8 mouse cellular contexts compared by ENCODE assay signal in the genomic region with DNA sequence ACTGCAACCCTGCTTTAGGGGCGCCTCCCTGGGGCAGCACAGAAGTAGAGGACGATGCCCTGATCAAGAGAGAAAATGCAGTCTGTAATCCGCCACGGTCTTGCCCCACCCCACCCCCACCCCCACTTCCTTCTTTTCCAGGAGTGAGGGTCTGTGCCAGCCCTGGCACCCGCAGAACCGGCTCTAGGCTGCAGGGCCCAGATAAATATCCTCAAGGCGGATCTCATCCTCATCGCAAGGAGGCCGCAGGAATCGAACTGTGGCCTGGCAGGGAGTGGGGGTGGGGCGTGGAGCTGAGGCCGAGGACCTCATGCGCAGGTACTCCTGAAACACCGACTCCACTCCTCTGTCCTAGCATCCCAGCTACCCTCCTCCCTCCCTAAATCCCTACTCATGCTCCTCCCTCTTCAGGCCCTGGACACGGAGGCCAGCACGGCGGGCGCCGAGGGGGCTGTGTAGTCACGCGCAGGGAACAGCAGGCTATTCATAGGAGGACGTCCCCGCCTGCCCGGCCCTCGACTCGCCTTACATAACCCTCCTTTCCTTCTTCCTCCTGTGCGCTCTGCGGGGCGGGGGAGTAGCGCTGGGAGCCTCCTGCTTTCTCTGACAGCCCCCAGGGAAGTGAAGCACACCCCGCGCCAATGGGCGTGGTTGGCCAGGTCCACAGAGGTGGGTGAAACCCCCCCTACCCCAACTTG. TPM values are rescaled to one million over a fixed set of nuclear protein-coding genes. Genes with fewer than 3 reads are reported as not detected.
DNase-seq lines count a peak whose midpoint lies in the region; ATAC-seq lines count a peak whose summit lies in the region.

No protein-coding gene starts in this region.

- peak overlapping the region; percentile 20 for H3K4me3 ChIP-seq in hindbrain, embryonic 16.5 days (ENCODE audit: low read length)

- no peaks in the 10 kb centered on the region for H3K9me3 ChIP-seq in hindbrain, embryonic 16.5 days (ENCODE audit: control insufficient read depth, low read length)

- peak overlapping the region; percentile 42 for H3K9ac ChIP-seq in hindbrain, embryonic 16.5 days (ENCODE audit: low read depth, low read length)

- WGBS in hindbrain, embryonic 16.5 days, result 4% methylated on average over 30 of the region's 33 CpGs

- DNase-seq in adrenal gland, adult 8-10 months, result peak; percentile 88
- DNase-seq in embryo, embryonic 10 days (ENCODE audit: low spot score), result peak; percentile 85
- DNase-seq in gastrocnemius, postnatal 10 days, result peak; percentile 83
- peak; percentile 75 to 95 for DNase-seq in left cerebral cortex, adult 8-10 months (ENCODE audit: low spot score in 2 of 2)
- peak; percentile 96 for DNase-seq in lung, postnatal 36 days
- DNase-seq in retina, postnatal 1 day, result peak; percentile 83

- H3K36me3 ChIP-seq in hindbrain, embryonic 16.5 days (ENCODE audit: control insufficient read depth, insufficient read depth, low read length), result no peaks in the 10 kb centered on the region

- peaks cover 16% of the 10 kb centered on the region for H3K4me1 ChIP-seq in hindbrain, embryonic 16.5 days (ENCODE audit: control insufficient read depth, insufficient read depth, low read depth, low read length)

- peak overlapping the region; percentile 51 for H3K4me2 ChIP-seq in hindbrain, embryonic 16.5 days (ENCODE audit: low read length)

- ATAC-seq in hindbrain, embryonic 16.5 days, result peak; percentile 67
- no peak for ATAC-seq in inflammation-experienced regulatory T-cells, adult 6 months

- H3K27me3 ChIP-seq in hindbrain, embryonic 16.5 days (replicated peaks; ENCODE audit: control insufficient read depth, insufficient read depth, low read length), result peaks cover 2% of the 10 kb centered on the region; the same call in 1 of the 2 replicates

- H3K27ac ChIP-seq in hindbrain, embryonic 16.5 days (ENCODE audit: low read depth, low read length), result no peak overlapping the region

RNA-seq across cellular contexts. Expression of a gene that starts 22.3 kb away (rescaled TPM):
- total RNA-seq in adrenal gland, adult 8-10 months (2022), result 10 to 100 TPM; 63.9 to 97.0 (median 69.1) TPM
- 10 to 100 TPM; 38.1 to 80.4 TPM for total RNA-seq in gastrocnemius, postnatal 10 days (2021)
- 15.7 and 18.4 TPM in 2 replicates for polyA plus RNA-seq in hindbrain, embryonic 16.5 days (2015; fragmentation: Nextera tagmentation; extraction: Ambion mirVana)
- 10 to 100 TPM; 26.6 to 40.2 (median 33.5) TPM for total RNA-seq in left cerebral cortex, adult 8-10 months (2022)
- polyA plus RNA-seq in inflammation-experienced regulatory T-cells, adult 6 months (2017; shearing (Covaris generic)), result 10 to 100 TPM; 29.7 to 45.8 (median 34.0) TPM

RNA-seq across cellular contexts. Expression of a gene that starts 34.1 kb away (rescaled TPM):
- 100 to 1,000 TPM in 3 of 4 experiments, 10 to 100 TPM in 1; 93.1 to 190 (median 160) TPM for total RNA-seq in adrenal gland, adult 8-10 months (2022)
- total RNA-seq in gastrocnemius, postnatal 10 days (2021), result 100 to 1,000 TPM; 127 to 130 TPM
- polyA plus RNA-seq in hindbrain, embryonic 16.5 days (2015; fragmentation: Nextera tagmentation; extraction: Ambion mirVana), result 22.9 and 23.1 TPM in 2 replicates
- 100 to 1,000 TPM; 255 to 311 (median 291) TPM for total RNA-seq in left cerebral cortex, adult 8-10 months (2022)
- polyA plus RNA-seq in inflammation-experienced regulatory T-cells, adult 6 months (2017; shearing (Covaris generic)), result 10 to 100 TPM in 1 of 3 experiments, 1 to 10 TPM in 2; 2.3 to 14.0 (median 8.8) TPM

RNA-seq across cellular contexts. Expression of a gene that starts 35.4 kb away (rescaled TPM):
- 10 to 100 TPM; 44.2 to 61.3 (median 51.4) TPM for total RNA-seq in adrenal gland, adult 8-10 months (2022)
- total RNA-seq in gastrocnemius, postnatal 10 days (2021), result 10 to 100 TPM; 37.4 to 39.6 TPM
- polyA plus RNA-seq in hindbrain, embryonic 16.5 days (2015; fragmentation: Nextera tagmentation; extraction: Ambion mirVana), result 118 and 122 TPM in 2 replicates
- total RNA-seq in left cerebral cortex, adult 8-10 months (2022), result 10 to 100 TPM; 38.1 to 43.5 (median 38.2) TPM
- 100 to 1,000 TPM in 1 of 3 experiments, 10 to 100 TPM in 2; 79.6 to 117 (median 95.2) TPM for polyA plus RNA-seq in inflammation-experienced regulatory T-cells, adult 6 months (2017; shearing (Covaris generic))

RNA-seq across cellular contexts. Expression of a gene that starts 35.8 kb away (rescaled TPM):
- total RNA-seq in adrenal gland, adult 8-10 months (2022), result 100 to 1,000 TPM; 297 to 630 (median 469) TPM
- 100 to 1,000 TPM; 789 to 874 TPM for total RNA-seq in gastrocnemius, postnatal 10 days (2021)
- 333 and 346 TPM in 2 replicates for polyA plus RNA-seq in hindbrain, embryonic 16.5 days (2015; fragmentation: Nextera tagmentation; extraction: Ambion mirVana)
- total RNA-seq in left cerebral cortex, adult 8-10 months (2022), result 100 to 1,000 TPM; 453 to 537 (median 485) TPM
- polyA plus RNA-seq in inflammation-experienced regulatory T-cells, adult 6 months (2017; shearing (Covaris generic)), result 100 to 1,000 TPM in 1 of 3 experiments, 10 to 100 TPM in 2; 83.2 to 115 (median 93.9) TPM
